In genomic region chr2:163893446-163894370, GRCm38 (mm10) we compare ENCODE assay signal across 32 mouse cellular contexts. TPM values are rescaled to one million over a fixed set of nuclear protein-coding genes. Genes with fewer than 3 reads are reported as not detected.
A peak's percentile ranks its signal among the peaks of the same experiment; 100 is the strongest.
DNase-seq lines count a peak whose midpoint lies in the region; TF ChIP-seq lines count a peak whose summit lies in the region.
"Had no signal": no experiment of that assay in that cellular context is flagged by ENCODE, and none has a peak within 500 bp of the region (broad histone marks: within the 10 kb centered on the region; RNA-seq: fewer than 3 reads in every experiment).

No protein-coding gene starts in this region.

- H3K9ac ChIP-seq in CH12.LX (ENCODE audit: insufficient read depth, low read depth): no peak overlapping the region
- H3K9ac ChIP-seq: forebrain, embryonic 13.5 days; forebrain, postnatal 0 days; hindbrain, embryonic 12.5 days; hindbrain, embryonic 15.5 days had no signal

- H3K9me3 ChIP-seq in CH12.LX (replicated peaks; ENCODE audit: low read length): no peaks in the 10 kb centered on the region
- H3K9me3 ChIP-seq: forebrain, embryonic 10.5 days; forebrain, embryonic 13.5 days; G1E; hindbrain, embryonic 12.5 days; hindbrain, embryonic 15.5 days had no signal

- no peak for TF ChIP-seq RAD21 in CH12.LX (IDR thresholded peaks at IDR 0.05; ENCODE audit: low read depth, low read length)

- TF ChIP-seq CTCF in CH12.LX (conservative IDR thresholded peaks at IDR 0.05 in 1 of 2, IDR thresholded peaks at IDR 0.05 in 1 of 2; ENCODE audit: low read depth in 2 of 2, low read length in 2 of 2): no peak

- TF ChIP-seq POLR2A in CH12.LX (IDR thresholded peaks at IDR 0.05; ENCODE audit: low read depth, low read length): no peak

- in situ Hi-C loops in CH12.LX (cut with MboI; ENCODE audit: low pct_ligation_motif_present, low pct_unique_long_range_greater_than_20kb, low sequenced_read_pairs): no loop called here

- DNase-seq in adrenal gland, adult (ENCODE audit: inconsistent age in 2 of 2, low spot score in 1 of 2): peak; percentile 58 to 82
- no peak for DNase-seq in adrenal gland, postnatal 4 days (ENCODE audit: low spot score in 2 of 2)
- DNase-seq in CH12.LX (ENCODE audit: extremely low read depth): no peak
- peak; percentile 58 for DNase-seq in adrenal gland, adult 2 months
- DNase-seq in adrenal gland, postnatal 14 days: peak; percentile 74
- DNase-seq in lung, postnatal 4 days: no peak
- DNase-seq in right cerebral cortex, postnatal 36 days (ENCODE audit: low spot score in 2 of 2): no peak
- no peak for DNase-seq in neural tube, embryonic 10.5 days (ENCODE audit: extremely low spot score, low spot score)
- DNase-seq: cerebellum, adult 11-12 months; cerebellum, adult 8-10 months; forebrain, postnatal 0 days; gastrocnemius, postnatal 36 days; kidney, adult 2 months had no signal

- H3K4me1 ChIP-seq in CH12.LX (ENCODE audit: control insufficient read depth in 1 of 2, insufficient read depth in 2 of 2): no peaks in the 10 kb centered on the region

- H3K27me3 ChIP-seq in CH12.LX (replicated peaks): peaks cover 85% of the 10 kb centered on the region
- H3K27me3 ChIP-seq: forebrain, embryonic 13.5 days; hindbrain, embryonic 15.5 days had no signal

- H3K27ac ChIP-seq in CH12.LX (ENCODE audit: insufficient read depth, low read depth): no peak overlapping the region
- H3K27ac ChIP-seq: forebrain, embryonic 10.5 days; forebrain, embryonic 13.5 days; hindbrain, embryonic 12.5 days; hindbrain, embryonic 15.5 days had no signal

- TF ChIP-seq EP300 in CH12.LX (IDR thresholded peaks at IDR 0.05; ENCODE audit: low read length): no peak

- no peaks in the 10 kb centered on the region for H3K79me2 ChIP-seq in CH12.LX (replicated peaks; ENCODE audit: control insufficient read depth, extremely low read depth, insufficient read depth, poor library complexity, severe bottlenecking)

- dilution Hi-C loops in CH12.LX (cut with MboI; ENCODE audit: extremely low pct_ligation_motif_present, extremely low pct_unique_long_range_greater_than_20kb, low sequenced_read_pairs): no loop called here

- no peak overlapping the region for H3K4me2 ChIP-seq in CH12.LX (ENCODE audit: insufficient read depth, low read depth, poor library complexity, severe bottlenecking)
- H3K4me2 ChIP-seq: forebrain, embryonic 13.5 days; heart, embryonic 11.5 days; hindbrain, embryonic 12.5 days; hindbrain, embryonic 15.5 days had no signal

- no peaks in the 10 kb centered on the region for H3K36me3 ChIP-seq in CH12.LX (replicated peaks in 1 of 2; ENCODE audit: control insufficient read depth in 1 of 2, insufficient read depth in 1 of 2, low read length in 1 of 2)
- H3K36me3 ChIP-seq: forebrain, embryonic 10.5 days; G1E; hindbrain, embryonic 12.5 days; hindbrain, embryonic 15.5 days had no signal

- no peak overlapping the region for H3K4me3 ChIP-seq in CH12.LX (replicated peaks in 1 of 3; ENCODE audit: low read depth in 2 of 3, low read length in 2 of 3, poor library complexity in 1 of 3)
- H3K4me3 ChIP-seq: forebrain, embryonic 10.5 days; forebrain, embryonic 13.5 days; hindbrain, embryonic 12.5 days; hindbrain, embryonic 15.5 days had no signal

TF ChIP-seq in CH12.LX, 34 proteins besides CTCF, POLR2A, EP300 and RAD21:
- no peak for TF ChIP-seq NELFE (IDR thresholded peaks at IDR 0.05; ENCODE audit: low read depth, low read length)
- TF ChIP-seq MAFK (IDR thresholded peaks at IDR 0.05; ENCODE audit: insufficient replicate concordance, low read length): peak; percentile 60
TF ChIP-seq in CH12.LX: peak in this region for 1.

RNA-seq across cellular contexts. Expression of gene Rims4, which starts 24.8 kb away (rescaled TPM):
- 100 to 1,000 TPM; 101 to 103 TPM for total RNA-seq in adrenal gland, postnatal 4 days (2021)
- total RNA-seq in CH12.LX (2012; rRNA removed) (not detected in 2 replicates), CH12.LX (2014; rRNA removed) (not detected in 2 replicates)
- polyA plus RNA-seq in CH12.LX (2012; ENCODE audit: insufficient read length, low read depth): not detected in 2 replicates
- 100 to 1,000 TPM in 1 of 2 experiments, 10 to 100 TPM in 1; 89.5 to 154 TPM for total RNA-seq in adrenal gland, adult 2 months (2021)
- polyA plus RNA-seq in adrenal gland, adult 2 months (2012; rRNA removed): 36.4 and 60.2 TPM in 2 replicates
- total RNA-seq in adrenal gland, postnatal 14 days (2021): 72.1 and 92.7 TPM in 2 replicates
- total RNA-seq: granulocyte monocyte progenitor cell, adult 5-6 weeks; hematopoietic stem cell, adult 5-6 weeks had no signal
- polyA plus RNA-seq: G1E, Patski had no signal

RNA-seq across cellular contexts. Expression of gene Kcnk15, which starts 40.3 kb away (rescaled TPM):
- not detected for total RNA-seq in adrenal gland, postnatal 4 days (2021)
- total RNA-seq in CH12.LX (2012; rRNA removed) (not detected in 2 replicates), CH12.LX (2014; rRNA removed) (not detected in 2 replicates)
- polyA plus RNA-seq in CH12.LX (2012; ENCODE audit: insufficient read length, low read depth): not detected in 2 replicates
- not detected for total RNA-seq in adrenal gland, adult 2 months (2021)
- 0.19 TPM in 1 of 2 replicates, not detected in the other for polyA plus RNA-seq in adrenal gland, adult 2 months (2012; rRNA removed)
- not detected in 2 replicates for total RNA-seq in adrenal gland, postnatal 14 days (2021)
- total RNA-seq: G1E; gastrocnemius, adult 8-10 months; gastrocnemius, postnatal 36 days; granulocyte monocyte progenitor cell, adult 5-6 weeks; heart, adult 8-10 months; heart, postnatal 25 days; hematopoietic stem cell, adult 5-6 weeks had no signal
- polyA plus RNA-seq: embryonic facial prominence, embryonic 11.5 days; embryonic facial prominence, embryonic 14.5 days; forebrain, embryonic 10.5 days; forebrain, embryonic 13.5 days; forebrain, postnatal 0 days; G1E; heart, embryonic 11.5 days; heart, embryonic 14.5 days; heart, postnatal 0 days; hindbrain, embryonic 12.5 days; intestine, embryonic 14.5 days; intestine, postnatal 0 days; kidney, adult 2 months; kidney, embryonic 14.5 days; Patski had no signal

Comparison
In these comparisons a context has a peak if more than half of its experiments do, and no peak if none do; other contexts are left out.
1. DNase-seq: peak in adrenal gland, adult (2 of 2), adrenal gland, adult 2 months (single experiment) and adrenal gland, postnatal 14 days (single experiment); none in adrenal gland, postnatal 4 days (0 of 2), CH12.LX (single experiment), lung, postnatal 4 days (0 of 2), right cerebral cortex, postnatal 36 days (0 of 2) and neural tube, embryonic 10.5 days (single experiment).
2. RNA of gene Rims4, which starts 24.8 kb away (total RNA-seq): 89.5 to 154 TPM in adrenal gland, adult 2 months, 101 to 103 TPM in adrenal gland, postnatal 4 days and 72.1 to 92.7 TPM in adrenal gland, postnatal 14 days; not detected in CH12.LX; every median in the first group is over 10 times any median in the second.